Mouse (Mus musculus) kidney, adult 9 months (tissue): ENCODE measurements at regions not wholly inside any gene's neighbourhood (a gene's known extent, or its start where the extent isn't known, plus 50 kb on each side); places are given as distances from the start of the nearest gene placed in this dataset.
"Not testable (repeated sequence)": the region's sequence is repeated elsewhere in the genome, so short reads cannot be mapped to it uniquely, and the experiment has no call there.

Experiments
- DNase-seq: peaks from one replicate; pipeline ENCODE4 v3.0.0; 2022

DNA sequence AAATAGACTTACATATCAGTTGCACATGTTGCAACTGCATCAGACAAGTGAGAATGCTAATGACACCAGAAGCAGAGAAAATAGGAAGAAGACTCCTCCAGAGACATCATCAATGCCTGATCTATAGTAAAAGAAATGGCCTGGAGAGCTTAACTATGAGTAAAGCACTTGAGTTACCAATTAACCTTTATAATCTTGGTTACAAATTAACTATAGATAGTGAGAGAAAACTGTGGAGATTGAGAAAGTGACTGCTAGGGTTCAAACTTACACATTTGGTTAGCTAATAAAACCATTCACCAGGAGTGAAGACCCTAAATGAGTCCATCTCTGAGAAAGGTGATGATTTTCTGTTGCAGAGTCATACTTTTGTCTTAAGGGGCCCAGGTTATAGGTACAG, 307.4 kb downstream of the Phex start:
- no peak for DNase-seq

DNA sequence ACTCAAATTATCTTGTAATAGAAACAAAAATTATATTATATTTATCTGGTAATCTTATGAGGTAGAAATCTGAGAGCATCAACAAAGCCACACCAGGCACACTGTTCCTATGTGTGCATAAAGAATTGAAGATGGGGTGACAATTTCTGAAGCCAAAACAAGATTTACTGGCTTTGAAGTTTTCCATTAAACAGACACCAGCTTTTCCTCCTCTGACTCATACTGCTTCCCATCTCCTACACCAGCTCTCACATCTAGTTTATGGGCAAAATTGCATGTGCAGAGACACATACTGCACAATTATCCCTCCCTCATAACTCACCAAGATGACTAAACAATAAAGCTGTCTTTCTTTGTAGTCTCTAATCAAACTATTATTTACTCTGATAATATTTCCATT, 335.1 kb downstream of the Phex start:
- DNase-seq = no peak

DNA sequence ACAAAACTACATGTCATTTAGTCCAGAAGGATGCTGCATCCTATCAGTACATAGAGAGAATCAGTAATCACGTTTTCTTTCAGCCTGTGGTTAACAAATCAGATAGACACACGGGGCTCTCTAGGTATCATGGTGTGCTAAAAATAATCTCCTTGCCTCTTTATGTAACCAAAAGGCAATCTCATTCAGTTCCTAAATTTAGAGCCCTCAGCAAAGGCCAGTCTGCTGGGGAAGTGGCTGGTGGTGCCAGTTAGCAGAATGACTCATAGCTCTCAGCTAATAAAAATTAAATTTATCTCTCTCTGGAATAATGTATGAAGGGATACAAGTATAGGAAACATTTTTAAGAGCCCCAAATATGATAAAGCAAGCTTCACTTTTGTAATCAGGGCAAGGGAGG, 335.5 kb downstream of the Phex start:
- DNase-seq = no peak

DNA sequence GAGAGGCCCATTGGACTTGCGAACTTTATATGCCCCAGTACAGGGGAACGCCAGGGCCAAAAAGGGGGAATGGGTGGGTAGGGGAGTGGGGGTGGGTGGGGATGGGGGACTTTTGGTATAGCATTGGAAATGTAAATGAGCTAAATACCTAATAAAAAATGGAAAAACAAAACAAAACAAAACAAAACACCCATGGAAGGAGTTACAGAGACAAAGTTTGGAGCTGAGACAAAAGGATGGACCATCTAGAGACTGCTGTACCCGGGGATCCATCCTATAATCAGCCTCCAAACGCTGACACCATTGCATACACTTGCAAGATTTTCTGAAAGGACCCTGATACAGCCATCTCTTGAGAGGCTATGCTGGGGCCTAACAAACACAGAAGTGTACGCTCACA, 337.1 kb downstream of the Phex start:
- DNase-seq = not testable (repeated sequence)

DNA sequence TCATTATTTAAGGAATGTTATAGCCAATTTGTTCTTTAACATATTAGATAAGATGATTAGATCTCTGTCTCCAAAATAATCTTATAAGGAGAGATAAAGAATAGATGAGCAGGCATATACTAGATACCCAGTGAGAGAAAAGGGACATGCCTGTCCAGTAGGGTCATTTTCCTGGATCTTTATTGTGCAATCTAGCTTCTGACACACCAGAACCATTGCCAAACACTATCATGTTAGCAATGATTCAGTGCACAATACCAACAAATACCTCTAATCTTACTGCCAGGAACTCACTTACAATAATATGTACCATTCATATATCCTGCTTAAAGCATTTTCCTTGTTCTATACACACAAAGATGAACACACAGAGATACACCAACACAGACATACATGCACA, 338.9 kb downstream of the Phex start:
- no peak for DNase-seq

DNA sequence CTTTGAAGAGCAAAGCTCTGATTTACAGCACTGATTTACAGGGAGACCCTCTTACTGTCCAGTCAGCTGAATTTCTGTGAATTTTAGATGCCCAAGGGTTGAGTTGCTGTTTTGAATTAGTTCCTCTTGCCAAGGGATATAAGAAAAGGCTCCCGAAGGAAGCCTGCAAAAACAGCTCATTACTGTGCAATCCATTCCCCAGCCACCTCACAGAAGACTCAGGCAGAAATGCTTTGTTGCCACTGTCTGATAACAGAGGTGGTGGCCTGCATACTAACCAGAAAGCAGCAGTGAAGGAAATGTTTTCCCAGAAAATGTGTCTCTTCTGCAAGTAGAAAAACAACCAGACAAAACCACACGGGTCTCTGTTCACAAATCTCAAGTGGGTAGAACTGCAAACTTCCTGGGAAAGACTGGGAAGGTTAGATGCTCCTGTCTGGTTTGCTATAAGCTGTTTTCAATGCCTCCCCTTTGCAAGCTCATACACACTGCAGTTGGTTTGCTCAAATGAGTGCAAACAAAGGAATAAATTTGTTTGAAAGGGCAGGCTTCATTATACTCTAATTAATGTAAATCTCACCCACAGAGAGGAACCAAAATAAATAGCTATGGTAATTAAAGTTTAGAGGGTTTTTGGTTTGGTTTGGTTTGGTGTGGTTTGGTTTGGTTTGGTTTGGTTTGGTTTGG, 363.3 kb downstream of the Phex start:
- DNase-seq = no peak

DNA sequence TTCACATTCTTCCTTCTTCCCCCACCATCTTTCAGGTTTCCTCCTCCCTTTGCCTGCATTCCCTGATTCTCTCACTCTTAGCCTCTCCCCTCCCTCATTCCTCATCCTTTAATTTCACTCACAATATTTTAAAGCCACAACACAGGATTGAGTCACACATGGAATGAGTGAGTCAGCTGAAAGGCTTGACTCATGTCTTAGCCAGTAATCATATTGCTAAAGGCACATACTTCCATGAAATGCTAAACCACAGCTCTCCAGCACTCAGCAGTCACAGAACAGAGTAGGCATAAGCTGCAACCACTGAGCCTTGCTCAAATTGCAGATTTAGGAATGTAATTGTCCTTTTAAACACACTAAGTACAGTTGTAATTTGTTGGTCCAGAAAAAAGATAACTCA, 386.2 kb downstream of the Phex start:
- no peak for DNase-seq

DNA sequence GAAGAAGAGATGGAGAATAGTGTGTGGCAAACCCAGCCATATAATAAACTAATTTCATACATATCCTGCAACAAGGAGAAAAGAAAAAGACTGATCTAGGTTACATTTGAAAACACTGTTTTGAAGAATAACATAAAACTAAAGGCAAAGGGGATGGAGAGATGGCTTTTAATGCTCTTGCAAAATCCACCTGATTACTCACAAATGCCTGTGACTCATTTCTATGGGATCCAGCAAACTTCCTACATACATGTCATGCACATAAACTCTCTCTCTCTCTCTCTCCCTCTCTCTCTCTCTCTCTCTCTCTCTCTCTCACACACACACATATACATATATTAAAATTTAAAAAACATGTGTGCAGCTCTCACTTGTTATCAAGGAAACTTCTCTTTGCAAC, 390.8 kb downstream of the Phex start:
- DNase-seq = no peak

DNA sequence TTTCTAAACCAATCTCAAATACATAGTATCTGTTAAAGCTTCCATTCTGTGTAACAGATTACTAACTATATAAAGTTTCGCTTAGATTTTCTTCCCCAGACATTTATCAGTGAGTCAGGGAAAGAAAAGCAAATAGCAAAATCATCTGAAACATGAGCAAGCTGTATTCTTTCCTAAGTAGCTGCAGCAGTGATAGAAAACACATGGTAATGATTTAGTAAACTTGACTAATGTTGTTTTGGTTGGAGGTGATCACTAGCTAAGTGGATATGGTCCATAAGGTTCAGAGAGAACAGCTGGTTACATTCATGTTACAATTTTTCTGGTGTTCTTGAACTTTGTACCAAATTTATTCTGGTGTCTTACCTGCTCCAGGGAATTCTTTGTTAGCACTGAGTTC, 393.3 kb downstream of the Phex start:
- no peak for DNase-seq

DNA sequence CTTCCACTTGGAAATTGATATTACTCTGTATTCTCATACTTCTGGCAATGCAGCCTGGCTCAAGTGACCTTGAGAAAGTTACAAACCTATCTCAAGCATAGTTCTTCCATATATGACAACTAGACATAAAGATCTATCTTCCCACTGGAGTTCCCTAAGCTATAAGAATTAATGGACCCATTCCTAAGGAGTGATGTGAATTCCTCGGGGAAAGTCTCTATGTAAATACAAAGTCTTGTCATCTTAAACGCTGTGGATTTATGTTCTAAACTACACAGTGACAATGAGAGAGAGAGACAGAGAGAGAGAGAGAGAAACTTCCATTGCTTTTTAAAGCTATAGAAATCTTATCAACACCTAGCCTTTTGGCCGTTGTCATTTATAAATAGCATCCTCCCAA, 394.8 kb downstream of the Phex start:
- DNase-seq = no peak

DNA sequence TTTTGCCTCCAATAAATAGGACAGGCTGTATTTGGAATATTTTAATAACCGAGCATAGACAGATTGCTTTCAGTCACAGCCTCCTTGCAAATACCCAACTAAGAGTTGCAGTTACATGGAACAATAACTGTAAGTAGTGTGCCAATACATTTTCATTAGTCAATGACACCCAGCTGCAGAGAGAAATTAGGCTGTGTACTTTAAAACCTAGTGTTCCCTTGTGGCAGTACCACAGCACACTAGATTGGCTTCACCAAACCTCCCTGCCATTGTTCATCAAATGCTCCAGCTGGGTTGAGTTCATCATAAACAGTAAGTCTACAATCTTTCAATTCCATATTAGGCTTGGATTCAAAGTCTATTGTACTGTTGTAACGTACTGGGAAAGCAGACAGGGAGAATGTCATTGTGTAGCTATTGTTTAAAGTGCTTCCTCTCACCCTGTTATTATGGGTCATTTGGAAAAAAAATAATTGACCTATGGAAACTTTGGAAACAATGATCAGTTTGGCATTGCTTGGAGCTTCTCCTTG, 425.1 kb downstream of the Phex start:
- no peak for DNase-seq

DNA sequence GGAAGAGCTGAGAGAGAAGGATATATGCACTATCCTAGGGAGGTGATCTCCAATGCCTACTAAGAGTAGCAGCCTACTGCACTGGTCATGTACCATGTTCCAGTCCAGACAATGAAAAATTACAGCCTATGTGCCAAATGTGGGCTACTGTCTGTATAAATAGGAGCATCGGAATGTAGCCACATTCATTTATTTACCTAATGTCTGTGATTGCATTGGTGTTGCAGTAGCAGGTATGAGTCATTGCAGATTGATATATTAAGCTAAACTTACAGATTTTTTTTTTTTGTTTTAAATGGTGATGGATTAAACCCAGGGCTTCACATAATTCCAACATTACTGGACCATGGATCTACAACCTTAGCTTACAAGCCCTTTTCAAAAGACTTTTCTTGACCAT, 468.0 kb downstream of the Phex start:
- DNase-seq = no peak

DNA sequence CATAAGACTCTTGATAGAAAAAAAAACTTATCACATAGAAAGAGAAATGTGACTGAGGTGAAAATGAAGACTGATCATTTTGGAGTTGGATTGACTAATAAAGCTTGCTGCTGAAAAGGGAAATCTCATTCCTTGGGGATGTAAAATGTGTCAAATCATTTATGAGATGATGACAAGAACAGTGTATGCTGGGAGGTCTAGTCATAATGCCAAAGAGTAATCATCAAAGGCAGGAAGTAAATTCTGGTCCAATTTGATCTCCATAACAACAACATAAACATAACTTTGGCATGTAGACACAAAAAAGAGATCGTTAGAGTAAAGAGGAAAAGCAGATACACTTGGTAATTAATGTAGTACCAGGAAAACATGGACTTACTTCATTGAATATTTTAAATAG, 470.9 kb downstream of the Phex start:
- no peak for DNase-seq

DNA sequence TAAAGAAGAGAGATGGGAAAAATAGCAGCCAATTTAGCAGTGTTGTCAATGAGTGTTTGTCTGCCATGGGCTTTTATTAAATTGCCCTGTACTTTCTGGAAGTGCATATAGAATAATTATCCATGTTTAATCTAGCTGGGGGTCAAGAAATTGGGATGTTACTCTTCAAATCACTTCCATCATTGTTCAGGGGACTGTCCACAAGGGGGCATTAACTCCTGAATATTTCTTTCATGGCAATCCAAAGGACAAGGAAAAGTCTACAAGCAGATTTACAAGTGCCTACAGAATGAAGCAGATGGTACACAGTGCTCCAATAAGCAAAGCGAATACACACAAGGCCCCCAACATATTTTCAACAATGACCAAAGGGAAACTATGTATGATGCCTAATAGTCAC, 501.7 kb downstream of the Phex start:
- peak; percentile 6 for DNase-seq
